Mouse (Mus musculus) lung, postnatal 14 days (tissue): ENCODE results near the gene Tmem204.

Experiments used
- DNase-seq: peaks from one replicate; pipeline ENCODE4 v3.0.0; 2021

Gene Tmem204

GRCm38 (mm10) chr17:25013606-25014501, 69.5 kb downstream of the Tmem204 start:
- DNase-seq, result peak; percentile 26
